Mouse (Mus musculus): Measurements from ENCODE around the gene Cfap44.

The Cfap44 gene

DNA sequence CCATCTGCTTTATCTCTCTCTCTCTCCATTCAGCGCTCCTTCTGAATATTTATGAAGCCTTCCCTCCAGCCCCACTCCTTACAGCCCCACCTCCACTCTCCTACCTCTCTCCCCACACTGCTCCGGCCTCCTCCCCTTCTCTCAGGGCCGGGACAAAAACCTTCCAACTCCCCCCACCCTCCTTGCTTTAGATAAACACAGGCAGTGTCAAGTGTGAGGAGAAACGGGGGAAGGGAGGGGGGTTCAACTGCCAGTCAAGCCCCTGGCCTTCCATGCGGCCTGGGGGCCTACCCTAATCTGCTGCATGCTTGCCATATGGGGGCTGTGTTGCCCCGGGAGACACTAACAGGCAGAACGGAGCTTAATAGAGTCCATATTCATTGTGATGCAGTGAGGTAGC, 136.2 kb downstream of the Cfap44 start:
- no peak for DNase-seq (ENCODE audit: low spot score)

DNA sequence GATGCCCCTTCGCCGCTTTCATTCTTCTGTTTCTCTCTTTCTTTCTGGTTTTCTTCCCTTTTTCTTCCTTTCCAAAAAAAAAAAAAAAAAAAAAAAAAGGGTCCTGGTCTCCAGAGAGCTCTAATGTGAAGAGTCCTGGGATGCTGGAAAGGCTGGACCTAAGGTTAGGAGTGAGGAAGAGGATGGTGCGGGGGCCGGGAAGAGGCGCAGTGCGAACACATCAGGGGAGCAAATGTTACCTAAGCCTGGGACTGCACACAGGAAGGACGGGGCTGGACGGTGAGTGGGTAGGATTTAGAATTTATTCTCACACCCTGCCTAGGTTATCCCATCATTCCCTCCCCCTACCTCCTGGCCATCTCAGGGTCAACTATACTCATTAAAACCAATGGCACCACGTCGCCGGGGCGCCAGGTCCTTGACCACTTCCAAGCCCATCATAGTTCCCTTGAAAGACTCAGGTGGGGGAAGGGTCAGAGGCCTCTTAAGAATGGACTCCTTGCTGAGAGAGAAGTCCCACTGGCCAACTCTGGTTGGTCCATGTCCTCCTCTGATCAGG, 136.7 kb downstream of the Cfap44 start:
- DNase-seq (ENCODE audit: low spot score) = no peak

All from urinary bladder, postnatal 14 days (tissue).